Mouse (Mus musculus) E14TG2a.4 (cell line): ENCODE measurements around the gene Nln.

Source experiments
- CTCF ChIP-seq: conservative IDR thresholded peaks from 2 replicates; pipeline ENCODE4 v1.5.1; 2014; ENCODE audit warnings: low read length
- NANOG ChIP-seq: IDR thresholded peaks from 2 replicates; pipeline ENCODE4 v1.6.1; 2014; ENCODE audit warnings: borderline replicate concordance, low read length, mixed read lengths
- POU5F1 ChIP-seq: IDR thresholded peaks from 2 replicates; pipeline ENCODE4 v1.6.1; 2014; ENCODE audit warnings: low read length, borderline replicate concordance

GRCm38 (mm10) chr13:104034854-104035253 lies 74.6 kb downstream of the Nln start:
- TF ChIP-seq CTCF: no peak
- TF ChIP-seq POU5F1: no peak
- TF ChIP-seq NANOG: no peak
